Mouse (Mus musculus): ENCODE measurements around the gene Hadha. TPM values are rescaled to one million over a fixed set of nuclear protein-coding genes. Genes with fewer than 3 reads are reported as not detected.

Hadha gene
- total RNA-seq, 2 experiments from 2014 or later = 64.3 to 68.3 TPM

DNA sequence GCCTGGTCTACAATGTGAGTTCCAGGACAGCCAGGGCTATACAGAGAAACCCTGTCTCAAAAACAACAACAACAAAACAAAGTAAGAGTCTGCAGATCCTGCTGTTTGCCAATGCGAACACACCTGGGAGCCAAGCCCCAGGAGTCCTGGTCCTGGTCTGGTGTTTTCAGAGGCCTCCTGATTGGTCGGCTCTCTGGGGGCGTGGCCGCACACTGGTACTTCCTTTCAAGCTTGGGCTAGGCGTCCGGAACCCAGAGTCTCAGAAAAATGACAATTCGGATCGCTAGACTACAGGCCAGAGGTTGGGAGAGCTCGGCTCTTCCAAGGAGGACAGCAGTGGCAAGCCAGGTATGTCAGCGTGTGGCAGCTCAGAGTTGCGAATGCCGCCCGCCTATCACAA is 62.3 kb downstream of the Hadha start:
- Histone ChIP-seq H3K27ac (no peak overlapping the region), H3K4me3 (no peak overlapping the region)
- no peak for DNase-seq (ENCODE audit: extremely low spot score in 1 of 2, low spot score in 2 of 2)
- no peak for TF ChIP-seq CTCF (IDR thresholded peaks at IDR 0.05)
- intact Hi-C loops (cut with DNase I) = no loop called here

- Histone ChIP-seq H3K27ac (no peak within 1 kb of the TSS), H3K4me3 (peak within 1 kb of the TSS; percentile 73)
- peak; percentile 54 to 62 for DNase-seq (ENCODE audit: extremely low spot score in 1 of 2, low spot score in 2 of 2)
- intact Hi-C loops (cut with DNase I) = loop anchor here (5.0 kb wide), 1 partner anchor 61 kb away; the partner anchor contains the start of gene Il6
- no peak; the same call in 1 of the 2 replicates for TF ChIP-seq CTCF (IDR thresholded peaks at IDR 0.05)
These were observed 81.8 kb downstream of the Hadha start, which contains the start of gene Tyms for GRCm38 (mm10) chr5:30072825-30073821. Tyms (minus strand) TSS chr5:30073617.

- no peak for TF ChIP-seq CTCF (IDR thresholded peaks at IDR 0.05)
- DNase-seq (ENCODE audit: extremely low spot score in 1 of 2, low spot score in 2 of 2) = no peak
- Histone ChIP-seq H3K27ac (no peak overlapping the region), H3K4me3 (no peak overlapping the region)
- intact Hi-C loops (cut with DNase I) = loop anchor here (5.0 kb wide), 1 partner anchor 60 kb away; the partner anchor contains the start of gene Il6
These were observed 82.6 kb downstream of the Hadha start for GRCm38 (mm10) chr5:30072377-30072776.

DNA sequence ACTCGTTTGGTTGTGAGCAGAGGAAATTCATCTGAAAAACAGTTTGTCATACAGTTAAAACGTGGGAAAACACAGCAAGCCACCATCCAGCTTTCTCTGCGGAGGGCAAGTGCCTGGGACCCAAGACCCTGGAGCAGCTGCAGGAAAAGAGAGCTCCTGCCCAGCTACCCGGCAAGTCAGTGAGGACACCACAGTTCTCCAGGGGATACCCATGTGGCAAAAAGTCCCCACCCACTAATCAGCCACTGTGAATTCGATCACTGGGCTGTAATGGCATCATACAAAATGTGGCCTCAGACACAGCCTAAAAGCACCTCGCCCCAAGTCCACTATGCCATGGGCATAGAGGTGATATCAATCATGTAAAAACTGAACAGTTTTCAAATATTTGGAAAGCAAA is 83.3 kb downstream of the Hadha start:
- intact Hi-C loops (cut with DNase I) = loop anchor here (5.0 kb wide), 1 partner anchor 59 kb away; the partner anchor contains the start of gene Il6
- DNase-seq (ENCODE audit: extremely low spot score in 1 of 2, low spot score in 2 of 2) = no peak
- no peak for TF ChIP-seq CTCF (IDR thresholded peaks at IDR 0.05)
- no peak overlapping the region for H3K4me3 ChIP-seq
- H3K27ac ChIP-seq = no peak overlapping the region

Small RNA genes within 50 kb of the gene (microRNA-seq; reads per million reads assigned to microRNA genes)
- gene Mir1960 = 0.24 to 0.49 reads per million in 2 experiments

Other genes with a start within 250 kb of the Hadha start
- not detected for gene Il6, start 142.0 kb downstream of the Hadha start, total RNA-seq (2021)
- 1 to 10 TPM; 3.0 to 3.9 TPM for gene Tyms, start 81.5 kb downstream of the Hadha start, total RNA-seq (2021)
- 10 to 100 TPM; 11.0 to 11.1 TPM for gene Garem2, start 50.0 kb downstream of the Hadha start, total RNA-seq (2021)
- gene 3110082J24Rik, start 49.1 kb downstream of the Hadha start, total RNA-seq (2021) = 1 to 10 TPM; 1.4 to 3.0 TPM
- gene Hadhb, start 86 bp upstream of the Hadha start, total RNA-seq (2021) = 10 to 100 TPM; 83.5 to 88.4 TPM
- gene Adgrf3, start 50.6 kb upstream of the Hadha start, total RNA-seq (2021) = not detected
- 10 to 100 TPM; 47.7 to 49.2 TPM for gene Selenoi, start 77.4 kb upstream of the Hadha start, total RNA-seq (2021)
- gene Drc1, start 126.2 kb upstream of the Hadha start, total RNA-seq (2021) = 10 to 100 TPM; 15.2 to 19.2 TPM

Measured in left cerebral cortex, adult 2 months (tissue).